Mouse (Mus musculus) Patski (cell line): ENCODE results near the gene Fbxw8. TPM values are rescaled to one million over a fixed set of nuclear protein-coding genes. Genes with fewer than 3 reads are reported as not detected.
A peak's percentile ranks its signal among the peaks of the same experiment; 100 is the strongest.

Source experiments
- ATAC-seq: fragments of 100-300 bp; one replicate; pipeline ENCODE4 v1.8.0; 2021
- CTCF ChIA-PET: fragments of 350-600 bp; sonication (Branson Sonifier 250); formaldehyde crosslinking; loops from one replicate; lab custom pipeline; 2022; ENCODE audit warnings: inconsistent platforms; lab: Charles Lee
- POLR2A ChIA-PET: fragments of 350-600 bp; sonication (Branson Sonifier 250); formaldehyde crosslinking; loops from one replicate; lab custom pipeline; 2022; ENCODE audit warnings: antibody characterized with exemption, inconsistent platforms; lab: Charles Lee
- DNase-seq: peaks from one replicate; pipeline ENCODE4 v3.0.0-alpha.2; 2011; ENCODE audit warnings: low read depth, low spot score
- H3K27me3 ChIP-seq: fragments of 371-371 bp; one replicate; pipeline ENCODE4 v1.5.1; 2021
- CTCF ChIP-seq: fragments of 100-300 bp; IDR thresholded peaks from one replicate; pipeline ENCODE4 v1.5.1; 2021
- in situ Hi-C: fragments of 300-500 bp; cut with MboI; formaldehyde crosslinking; loops from 3 replicates; pipeline ENCODE4 v1.11.1; 2018; ENCODE audit warnings: low pct_unique_long_range_greater_than_20kb, mixed read lengths
- polyA plus RNA-seq: library from polyadenylated mRNA; unstranded; gene quantifications from one replicate; pipeline ENCODE4 v1.2.3, GENCODE M21; 2021

The Fbxw8 gene
- polyA plus RNA-seq, 1 experiment from 2014 or later = 73.1 TPM

DNA sequence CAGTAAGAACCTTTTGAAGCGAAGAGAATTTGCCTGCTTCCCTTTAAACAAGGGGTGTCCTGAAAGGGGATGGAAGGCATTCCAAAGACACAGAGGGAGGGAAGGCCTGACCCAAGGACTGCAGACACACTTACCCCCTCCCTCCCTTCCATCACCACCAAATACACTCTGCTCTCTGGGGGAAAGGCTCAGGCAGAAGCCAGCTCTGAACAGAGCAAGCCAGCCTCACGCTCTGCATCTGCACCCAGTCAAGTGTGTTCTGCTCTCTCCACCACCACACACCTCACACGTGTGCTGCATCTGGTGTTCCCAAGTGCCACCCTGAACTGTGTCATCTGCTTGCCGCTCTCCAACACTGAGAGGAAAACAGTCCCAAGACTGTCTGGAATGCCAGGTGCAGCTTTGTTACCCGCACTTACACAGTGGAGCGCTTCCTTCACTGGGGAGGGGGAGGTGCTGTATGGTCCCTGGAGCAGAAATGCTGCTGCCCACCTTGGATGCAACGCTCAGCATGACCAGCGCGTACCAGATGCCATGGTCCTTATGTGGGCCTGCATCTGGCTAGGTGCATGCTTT is 73.8 kb downstream of the Fbxw8 start:
- POLR2A ChIA-PET = no interaction called here
- CTCF ChIA-PET = interaction anchor here (5.0 kb wide), 1 partner anchor 12 kb away, joined by 26 read pairs; no protein-coding TSS in a partner anchor
- ATAC-seq (no peak), DNase-seq (no peak)
- TF ChIP-seq CTCF = no peak
- in situ Hi-C loops = no loop called here
- no peaks in the 10 kb centered on the region for H3K27me3 ChIP-seq

DNA sequence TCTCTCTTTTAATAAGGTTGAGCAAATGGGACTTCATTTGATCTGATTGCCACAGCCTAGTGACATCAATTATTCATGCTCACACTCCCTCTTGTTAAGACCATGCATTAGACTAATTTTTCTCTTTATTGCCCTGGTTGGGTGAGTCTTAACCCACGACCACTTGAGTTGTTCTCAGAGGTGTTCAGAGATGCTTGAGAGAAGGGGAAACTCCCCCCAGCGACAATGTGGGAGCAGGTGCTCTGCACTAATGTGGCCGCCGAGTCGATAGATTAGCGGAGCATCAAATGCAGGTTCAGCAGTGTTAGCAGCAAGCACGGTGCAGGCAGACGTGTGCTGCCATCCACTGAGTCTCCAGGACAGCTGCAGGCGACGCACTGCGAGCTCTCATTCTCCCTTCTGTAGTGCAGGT is 75.4 kb downstream of the Fbxw8 start:
- TF ChIP-seq CTCF = no peak
- ATAC-seq = no peak
- CTCF ChIA-PET = interaction anchor here (0.9 to 5.0 kb wide), 2 partner anchors 11 to 75 kb away, joined by 3 to 26 read pairs; no protein-coding TSS in a partner anchor
- POLR2A ChIA-PET = no interaction called here
- no peak for DNase-seq
- H3K27me3 ChIP-seq = no peaks in the 10 kb centered on the region
- in situ Hi-C loops = no loop called here

DNA sequence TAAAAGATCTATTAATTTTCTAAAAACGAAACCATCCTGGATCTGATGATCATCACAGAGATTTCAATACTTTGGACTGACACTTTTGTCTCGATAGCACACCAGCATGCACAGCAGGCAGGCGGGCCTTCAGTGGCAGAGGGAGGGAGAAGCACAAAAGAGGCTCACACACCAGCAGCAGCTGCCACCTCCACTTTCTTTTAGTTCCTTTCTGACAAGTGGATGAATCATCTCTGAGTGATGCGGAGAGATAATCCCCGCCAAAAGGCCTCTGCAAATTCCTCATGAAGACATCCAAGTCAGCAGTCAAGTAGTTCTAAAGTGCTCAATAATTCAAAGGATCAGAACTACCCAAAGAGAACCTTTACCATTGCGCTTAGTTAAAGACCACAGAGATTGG is 75.9 kb downstream of the Fbxw8 start:
- ChIA-PET CTCF (interaction anchor here (0.9 to 5.0 kb wide), 3 partner anchors 10 to 75 kb away, joined by 3 to 26 read pairs (median 3); no protein-coding TSS in a partner anchor), POLR2A (no interaction called here)
- DNase-seq (no peak), ATAC-seq (peak; percentile 80)
- TF ChIP-seq CTCF = no peak
- H3K27me3 ChIP-seq = no peaks in the 10 kb centered on the region
- in situ Hi-C loops = no loop called here

DNA sequence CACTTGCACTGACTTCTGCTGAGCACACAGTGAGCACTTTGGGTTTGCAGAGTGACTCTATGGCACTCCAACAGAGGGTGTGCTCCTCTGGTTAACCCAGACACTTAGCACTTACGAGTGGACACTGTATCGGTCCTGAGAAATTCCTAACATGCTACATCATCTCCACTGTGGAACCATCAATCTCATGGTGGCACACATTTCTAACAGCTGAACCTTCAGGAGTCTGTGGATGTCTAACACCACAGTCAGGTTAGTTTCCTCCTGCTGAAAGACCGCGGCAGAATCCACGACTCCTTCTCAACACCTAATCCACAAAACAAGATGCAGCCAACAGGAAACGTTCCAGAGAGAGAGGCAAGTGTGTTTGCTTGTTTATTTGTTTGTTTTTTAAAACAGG is 76.7 kb downstream of the Fbxw8 start:
- TF ChIP-seq CTCF = no peak
- POLR2A ChIA-PET = interaction anchor here (0.7 to 1.2 kb wide), 2 partner anchors 14 to 549 kb away, joined by 3 to 5 read pairs; no protein-coding TSS in a partner anchor
- in situ Hi-C loops = no loop called here
- CTCF ChIA-PET = interaction anchor here (1.2 to 5.0 kb wide), 2 partner anchors 9 to 12 kb away, joined by 3 to 26 read pairs; no protein-coding TSS in a partner anchor
- no peaks in the 10 kb centered on the region for H3K27me3 ChIP-seq
- DNase-seq (no peak), ATAC-seq (no peak)

DNA sequence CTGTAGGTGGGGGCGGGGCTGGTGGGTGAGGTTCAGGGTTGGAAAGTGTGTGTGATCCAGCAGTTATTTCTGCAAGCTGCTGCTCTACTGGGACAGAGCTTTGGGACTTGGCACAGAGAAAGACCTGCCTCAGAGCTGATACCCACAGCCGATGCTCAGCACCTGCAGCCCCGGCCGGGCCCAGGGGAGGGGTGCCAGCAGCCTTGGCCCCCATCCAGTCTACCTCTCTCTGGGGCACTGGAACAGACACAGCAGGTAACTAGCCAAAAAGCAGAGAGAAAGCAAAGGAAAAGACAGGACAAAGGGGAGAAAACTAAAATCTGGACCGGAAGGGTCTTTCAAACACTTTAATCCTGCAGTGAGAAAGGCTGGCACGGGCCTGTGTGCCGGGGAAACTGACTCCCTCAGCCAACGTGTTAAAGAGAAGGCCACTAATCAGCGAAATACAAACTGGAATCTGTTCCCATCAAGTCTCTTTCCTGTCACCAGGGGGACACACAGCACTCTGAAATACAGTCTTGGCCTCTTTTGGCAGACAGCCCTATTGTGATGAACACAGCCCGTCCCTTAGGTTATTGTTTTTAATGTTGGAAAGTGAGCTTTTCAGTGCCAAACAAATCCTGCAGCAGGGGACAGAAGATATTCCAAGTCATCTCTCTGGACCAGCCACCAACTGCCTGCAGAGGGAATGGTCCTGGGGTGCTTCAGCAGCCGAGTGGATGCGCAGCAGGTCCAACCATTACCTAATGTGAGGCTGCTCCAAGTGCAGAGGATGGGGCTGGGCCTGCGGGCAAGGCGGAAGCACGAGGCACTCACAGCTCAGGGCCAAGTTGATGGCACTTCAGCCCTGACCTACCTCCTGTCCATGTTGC is 78.3 kb downstream of the Fbxw8 start:
- H3K27me3 ChIP-seq = no peaks in the 10 kb centered on the region
- no peak for TF ChIP-seq CTCF
- ChIA-PET CTCF (interaction anchor here (1.0 to 5.0 kb wide), 3 partner anchors 8 to 10 kb away, joined by 5 to 26 read pairs (median 20); no protein-coding TSS in a partner anchor), POLR2A (no interaction called here)
- DNase-seq = no peak
- no peak for ATAC-seq
- in situ Hi-C loops = no loop called here

DNA sequence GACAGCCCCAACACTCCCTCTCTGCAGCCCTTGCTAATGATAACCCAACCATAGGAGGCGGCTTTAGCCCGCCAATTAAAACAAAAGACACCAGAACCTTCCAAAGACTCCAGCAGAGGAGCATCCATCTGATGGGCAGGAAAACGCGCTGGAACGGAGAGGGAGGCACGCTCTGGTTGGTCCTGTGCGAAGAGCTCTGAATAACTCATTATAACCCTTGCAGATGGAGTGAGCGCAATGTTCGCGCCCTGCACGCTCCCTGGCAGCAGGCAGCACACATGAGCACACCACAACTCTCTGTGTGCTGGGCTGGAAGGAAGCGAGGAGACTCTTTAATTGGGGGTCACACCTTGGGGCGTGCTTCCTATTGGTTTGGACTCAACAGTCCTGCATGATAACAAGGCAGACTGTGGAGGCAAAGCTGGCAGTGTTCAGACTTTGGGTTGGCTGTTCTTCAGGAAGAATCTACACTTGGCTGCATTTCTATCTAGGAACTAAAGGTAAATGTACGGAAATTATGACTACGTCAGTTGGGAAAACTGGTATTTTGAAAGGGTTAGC is 82.0 kb downstream of the Fbxw8 start:
- ChIA-PET POLR2A (no interaction called here), CTCF (no interaction called here)
- no peaks in the 10 kb centered on the region for H3K27me3 ChIP-seq
- no peak for DNase-seq
- in situ Hi-C loops = loop anchor here (5.0 kb wide), 2 partner anchors 71 to 566 kb away; no protein-coding TSS in a partner anchor
- no peak for TF ChIP-seq CTCF
- ATAC-seq = no peak

DNA sequence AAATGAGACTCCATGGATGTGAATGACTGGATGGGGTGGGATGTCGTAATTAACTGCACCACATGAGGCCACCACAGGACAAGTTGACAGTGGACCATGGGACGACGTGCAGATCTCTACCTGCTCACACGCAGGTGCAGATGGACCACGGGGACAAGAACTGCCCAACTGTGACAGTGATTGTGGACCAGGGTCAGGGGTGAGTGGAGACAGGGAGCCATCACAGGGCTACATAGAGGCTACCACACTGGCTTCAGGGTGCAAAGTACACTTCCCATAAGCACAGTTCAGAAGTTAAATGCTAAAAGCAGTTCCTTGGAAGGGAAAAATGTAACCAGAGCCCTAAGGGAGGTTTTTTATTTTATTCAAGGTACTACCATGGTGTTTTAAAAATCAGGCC is 83.5 kb downstream of the Fbxw8 start:
- H3K27me3 ChIP-seq = no peaks in the 10 kb centered on the region
- ChIA-PET POLR2A (no interaction called here), CTCF (interaction anchor here (3.5 to 7.5 kb wide), 2 partner anchors 12 to 70 kb away, joined by 15 to 117 read pairs; no protein-coding TSS in a partner anchor)
- TF ChIP-seq CTCF = no peak
- DNase-seq (no peak), ATAC-seq (no peak)
- in situ Hi-C loops = loop anchor here (5.0 kb wide), 2 partner anchors 69 to 564 kb away; no protein-coding TSS in a partner anchor

DNA sequence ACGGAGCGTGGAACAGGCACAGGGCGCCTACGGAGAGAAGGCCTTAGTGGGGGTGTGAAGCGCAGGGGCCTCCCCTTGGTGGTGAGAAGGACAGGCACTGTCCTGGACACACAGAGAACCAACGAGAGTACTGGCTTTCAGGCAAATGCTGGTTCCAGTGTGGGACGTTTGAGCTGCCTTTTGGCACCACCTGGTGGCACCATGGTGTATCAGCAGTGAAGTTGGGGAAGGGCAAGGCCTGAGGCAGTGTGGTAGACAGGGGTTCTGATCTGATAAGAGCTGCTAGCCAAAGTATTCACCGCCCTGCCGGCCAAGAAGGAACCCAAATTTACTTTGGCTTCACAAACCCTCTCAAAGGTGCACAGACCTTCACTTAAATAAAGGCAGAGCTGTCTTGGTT is 85.9 kb downstream of the Fbxw8 start:
- ATAC-seq (peak; percentile 19), DNase-seq (no peak)
- H3K27me3 ChIP-seq = no peaks in the 10 kb centered on the region
- in situ Hi-C loops = no loop called here
- CTCF ChIA-PET = interaction anchor here (0.8 to 7.5 kb wide), 21 partner anchors 9 to 114 kb away, joined by 3 to 117 read pairs (median 4); no protein-coding TSS in a partner anchor
- POLR2A ChIA-PET = interaction anchor here (0.8 to 1.4 kb wide), 3 partner anchors 43 to 63 kb away, joined by 3 to 5 read pairs (median 4); no protein-coding TSS in a partner anchor
- no peak for TF ChIP-seq CTCF

DNA sequence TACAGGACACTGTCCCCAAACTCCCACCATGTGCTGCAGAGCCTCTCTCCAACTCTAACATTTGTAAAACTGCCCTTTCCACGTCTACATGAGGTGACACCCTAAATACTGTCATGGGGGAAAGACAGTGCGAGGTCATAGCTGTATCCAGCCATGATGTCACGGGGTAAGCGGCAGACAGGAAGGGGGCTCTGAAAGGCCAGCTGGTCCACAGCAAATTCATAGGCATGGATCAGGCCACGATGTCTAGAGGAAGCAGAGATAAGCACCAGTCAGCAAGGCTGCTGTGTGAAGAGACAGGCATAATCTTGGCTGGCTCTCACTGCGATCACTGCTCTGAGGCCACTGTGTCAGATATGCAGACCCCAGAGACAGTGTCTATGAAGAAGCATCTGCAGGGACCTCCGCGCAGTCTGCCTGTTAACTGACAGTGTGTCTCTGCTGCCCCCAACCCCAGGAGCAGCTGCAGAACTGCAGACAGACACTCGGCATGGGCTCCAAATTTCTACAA is 87.2 kb downstream of the Fbxw8 start:
- no peak for TF ChIP-seq CTCF
- ATAC-seq = no peak
- CTCF ChIA-PET = interaction anchor here (1.3 to 7.5 kb wide), 7 partner anchors 8 to 66 kb away, joined by 3 to 117 read pairs (median 15); no protein-coding TSS in a partner anchor
- no peaks in the 10 kb centered on the region for H3K27me3 ChIP-seq
- DNase-seq = no peak
- POLR2A ChIA-PET = interaction anchor here (1.4 kb wide), 1 partner anchor 62 kb away, joined by 5 read pairs; no protein-coding TSS in a partner anchor
- in situ Hi-C loops = no loop called here

DNA sequence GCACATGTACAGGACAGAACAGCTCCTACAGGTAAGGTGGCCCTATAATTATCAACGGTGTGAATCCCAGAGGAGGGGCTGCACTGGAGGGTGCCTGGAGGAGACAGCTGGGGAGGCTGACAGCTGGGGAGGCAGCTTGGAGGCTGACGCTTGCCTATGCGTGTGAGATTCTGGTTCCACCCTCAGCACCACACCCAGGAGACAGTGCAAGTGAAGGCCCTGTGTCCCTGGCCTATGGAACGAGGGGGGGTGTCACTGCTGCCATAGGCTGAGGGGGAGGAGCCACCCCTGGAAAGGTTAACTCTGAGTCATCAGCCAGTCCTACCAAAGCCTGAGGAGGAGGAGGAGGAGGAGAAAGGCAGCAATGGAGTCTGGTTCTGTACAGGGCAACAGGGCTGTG is 87.7 kb downstream of the Fbxw8 start:
- ATAC-seq = no peak
- in situ Hi-C loops = no loop called here

More for the DNA sequence above, 87.7 kb downstream of the Fbxw8 start:
- POLR2A ChIA-PET = interaction anchor here (1.4 kb wide), 1 partner anchor 8 kb away, joined by 4 read pairs; no protein-coding TSS in a partner anchor
- CTCF ChIA-PET = interaction anchor here (1.2 to 7.5 kb wide), 14 partner anchors 9 to 66 kb away, joined by 3 to 117 read pairs (median 6); no protein-coding TSS in a partner anchor
- no peaks in the 10 kb centered on the region for H3K27me3 ChIP-seq
- no peak for TF ChIP-seq CTCF
- DNase-seq = no peak
